Mouse (Mus musculus): ENCODE measurements at regions not wholly inside any gene's neighbourhood (a gene's known extent, or its start where the extent isn't known, plus 50 kb on each side); places are given as distances from the start of the nearest gene placed in this dataset.

DNA sequence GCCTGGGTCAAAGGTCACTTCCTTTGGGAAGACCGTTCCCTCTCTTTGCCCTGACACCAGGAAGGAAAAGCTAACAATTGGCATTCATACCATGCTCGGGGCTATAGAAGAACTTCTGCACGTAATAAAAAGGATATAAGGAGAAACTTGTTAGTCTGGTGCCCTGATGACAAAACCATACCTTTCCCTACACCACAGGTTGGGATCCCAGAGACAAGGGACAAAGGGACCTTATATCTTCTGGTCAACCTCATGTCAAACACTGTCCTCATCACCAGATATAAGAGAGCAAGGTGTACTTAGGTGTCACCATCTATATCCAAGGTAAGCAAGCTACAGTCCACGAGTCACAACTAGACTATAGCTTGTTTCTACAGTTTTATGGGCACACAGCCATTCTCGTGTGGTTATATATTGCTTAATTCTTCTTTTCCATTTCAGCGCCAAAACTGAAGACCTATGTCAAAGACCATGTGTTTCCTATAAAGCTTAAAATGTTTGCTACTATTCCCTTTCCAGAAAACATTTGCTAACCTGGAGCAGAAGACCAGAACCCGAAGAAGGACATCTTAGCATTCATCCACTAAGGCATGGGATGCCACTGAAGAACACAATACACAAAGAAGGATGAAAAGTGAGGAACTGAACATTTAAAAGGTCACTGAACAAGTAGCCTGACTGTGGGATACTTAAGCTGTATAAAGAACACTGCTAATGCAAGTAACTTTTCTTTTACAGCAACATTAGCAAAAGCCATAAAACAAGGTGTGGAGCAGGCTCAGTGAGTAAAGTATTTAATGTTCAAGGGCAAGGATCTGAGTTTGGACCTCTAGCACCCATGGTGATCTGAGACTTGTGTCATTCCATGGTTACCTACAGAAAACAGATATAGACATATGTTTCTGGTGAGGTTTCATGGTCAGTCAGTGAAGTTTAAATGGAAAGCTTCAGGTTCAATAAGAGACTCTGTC lies 437.7 kb upstream of the Cd180 start:
- Histone ChIP-seq H3K4me3 (ENCODE audit: control insufficient read depth, insufficient read depth, low read length) (no peak overlapping the region), H3K27me3 (ENCODE audit: control insufficient read depth, insufficient read depth, low read length) (no peaks in the 10 kb centered on the region), H3K36me3 (ENCODE audit: control insufficient read depth, insufficient read depth, low read length) (no peaks in the 10 kb centered on the region), H3K4me1 (replicated peaks; ENCODE audit: control insufficient read depth, insufficient read depth, low read length) (no peaks in the 10 kb centered on the region), H3K27ac (ENCODE audit: control insufficient read depth, insufficient read depth, low read length) (no peak overlapping the region)
- DNase-seq = no peak
- 96% methylated on average over 7 of the region's 7 CpGs for WGBS
- TF ChIP-seq CTCF (IDR thresholded peaks at IDR 0.05; ENCODE audit: borderline replicate concordance, control insufficient read depth, extremely low read depth, insufficient read depth, low read length, poor library complexity) (no peak), POLR2A (IDR thresholded peaks at IDR 0.05; ENCODE audit: control insufficient read depth, extremely low read depth, insufficient read depth, low read length, poor library complexity) (no peak)

DNA sequence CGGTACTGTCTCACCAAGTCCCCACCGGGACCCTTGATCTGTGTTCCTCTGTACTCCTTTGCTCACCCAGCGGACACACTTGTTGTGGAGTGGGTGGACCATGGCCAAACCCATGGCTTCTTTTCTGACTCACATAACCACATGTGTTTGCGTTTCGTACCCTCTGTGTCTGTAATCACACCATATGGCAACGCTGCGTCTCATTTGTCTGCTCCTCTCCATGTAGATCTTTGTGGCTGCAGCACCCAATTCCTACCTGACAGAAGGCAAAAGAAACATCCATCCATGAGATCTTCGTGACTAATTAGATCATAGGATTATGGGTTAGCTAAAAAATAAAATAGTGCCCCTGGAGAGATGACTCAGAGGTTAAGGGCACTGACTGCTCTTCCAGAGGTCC lies 435.2 kb upstream of the Cd180 start:
- H3K4me1 ChIP-seq (replicated peaks; ENCODE audit: control insufficient read depth, insufficient read depth, low read length) = no peaks in the 10 kb centered on the region

DNA sequence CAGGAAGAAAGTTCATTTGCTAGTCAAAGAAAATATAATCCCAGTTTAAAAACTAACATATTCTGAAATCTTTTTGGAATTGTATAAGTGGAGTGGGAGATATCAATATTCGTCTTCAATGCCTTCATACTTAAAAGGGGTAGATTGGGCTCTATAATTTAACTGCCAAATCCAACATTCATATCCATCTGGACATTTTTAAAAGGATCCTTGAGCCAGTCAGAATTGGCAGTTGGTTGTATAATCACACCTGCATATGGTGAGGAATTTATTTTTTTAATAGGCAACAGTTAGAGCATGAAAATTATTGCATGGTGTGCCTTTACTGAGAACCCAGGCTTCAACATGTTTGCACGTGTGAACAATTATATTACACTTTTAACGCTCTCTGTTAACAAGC lies 419.5 kb upstream of the Cd180 start:
- Histone ChIP-seq H3K4me1 (replicated peaks; ENCODE audit: control insufficient read depth, insufficient read depth, low read length) (no peaks in the 10 kb centered on the region), H3K27ac (ENCODE audit: control insufficient read depth, insufficient read depth, low read length) (no peak overlapping the region), H3K4me3 (ENCODE audit: control insufficient read depth, insufficient read depth, low read length) (no peak overlapping the region), H3K36me3 (ENCODE audit: control insufficient read depth, insufficient read depth, low read length) (no peaks in the 10 kb centered on the region), H3K27me3 (ENCODE audit: control insufficient read depth, insufficient read depth, low read length) (no peaks in the 10 kb centered on the region)
- WGBS = 97% methylated on average over 3 of the region's 3 CpGs
- DNase-seq = no peak
- TF ChIP-seq POLR2A (IDR thresholded peaks at IDR 0.05; ENCODE audit: control insufficient read depth, extremely low read depth, insufficient read depth, low read length, poor library complexity) = no peak
- TF ChIP-seq CTCF (IDR thresholded peaks at IDR 0.05; ENCODE audit: borderline replicate concordance, control insufficient read depth, extremely low read depth, insufficient read depth, low read length, poor library complexity) = no peak

More for the DNA sequence above, 435.2 kb upstream of the Cd180 start:
- TF ChIP-seq CTCF (IDR thresholded peaks at IDR 0.05; ENCODE audit: borderline replicate concordance, control insufficient read depth, extremely low read depth, insufficient read depth, low read length, poor library complexity) (no peak), POLR2A (IDR thresholded peaks at IDR 0.05; ENCODE audit: control insufficient read depth, extremely low read depth, insufficient read depth, low read length, poor library complexity) (no peak)
- no peaks in the 10 kb centered on the region for H3K36me3 ChIP-seq (ENCODE audit: control insufficient read depth, insufficient read depth, low read length)
- H3K27ac ChIP-seq (ENCODE audit: control insufficient read depth, insufficient read depth, low read length) = no peak overlapping the region
- WGBS = 98% methylated on average over 8 of the region's 8 CpGs
- H3K4me3 ChIP-seq (ENCODE audit: control insufficient read depth, insufficient read depth, low read length) = no peak overlapping the region
- no peaks in the 10 kb centered on the region for H3K27me3 ChIP-seq (ENCODE audit: control insufficient read depth, insufficient read depth, low read length)
- no peak for DNase-seq

DNA sequence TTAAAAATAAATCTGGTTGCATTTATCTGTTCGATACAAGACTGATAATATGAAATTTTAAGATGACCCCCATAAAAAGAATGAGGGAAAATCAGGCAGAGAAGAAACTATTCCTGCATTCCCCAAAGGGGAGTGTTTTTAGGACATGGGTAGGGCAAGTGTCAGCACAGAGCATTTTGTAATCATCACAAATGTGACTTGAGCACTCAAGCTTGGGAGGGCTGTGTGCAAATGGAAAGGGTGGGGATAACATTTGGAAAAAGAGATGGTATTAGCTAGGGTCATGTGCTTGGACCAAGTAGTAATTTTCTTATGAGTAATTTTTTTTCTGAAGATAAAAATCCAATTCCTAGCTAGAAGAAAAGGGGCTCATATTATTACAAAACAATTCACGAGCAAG lies 418.1 kb upstream of the Cd180 start:
- Histone ChIP-seq H3K4me1 (replicated peaks; ENCODE audit: control insufficient read depth, insufficient read depth, low read length) (no peaks in the 10 kb centered on the region), H3K27me3 (ENCODE audit: control insufficient read depth, insufficient read depth, low read length) (no peaks in the 10 kb centered on the region), H3K36me3 (ENCODE audit: control insufficient read depth, insufficient read depth, low read length) (no peaks in the 10 kb centered on the region), H3K27ac (ENCODE audit: control insufficient read depth, insufficient read depth, low read length) (no peak overlapping the region), H3K4me3 (ENCODE audit: control insufficient read depth, insufficient read depth, low read length) (no peak overlapping the region)
- WGBS = 98% methylated on average over 2 of the region's 2 CpGs
- TF ChIP-seq CTCF (IDR thresholded peaks at IDR 0.05; ENCODE audit: borderline replicate concordance, control insufficient read depth, extremely low read depth, insufficient read depth, low read length, poor library complexity) (no peak), POLR2A (IDR thresholded peaks at IDR 0.05; ENCODE audit: control insufficient read depth, extremely low read depth, insufficient read depth, low read length, poor library complexity) (no peak)
- DNase-seq = no peak

DNA sequence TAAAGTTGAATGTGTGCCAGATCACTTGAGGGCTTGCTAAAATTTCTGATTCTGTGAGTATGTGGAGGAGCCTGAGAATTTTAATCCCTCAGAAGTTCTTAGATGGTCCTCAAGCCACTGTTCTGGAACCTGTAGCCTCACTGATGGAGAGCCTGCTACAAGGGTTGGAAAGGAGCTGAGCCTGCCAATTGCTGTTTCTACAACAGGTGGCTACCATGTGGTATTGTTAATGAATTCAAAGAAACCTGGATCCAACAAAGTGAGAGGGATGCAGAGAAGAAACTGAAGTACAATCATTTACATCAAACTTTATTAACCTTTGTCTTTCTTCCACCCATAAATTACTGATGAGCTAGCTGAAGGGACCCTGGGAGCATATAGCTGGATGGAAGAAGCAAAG lies 416.5 kb upstream of the Cd180 start:
- no peak overlapping the region for H3K4me3 ChIP-seq (ENCODE audit: control insufficient read depth, insufficient read depth, low read length)
- no peaks in the 10 kb centered on the region for H3K27me3 ChIP-seq (ENCODE audit: control insufficient read depth, insufficient read depth, low read length)

DNA sequence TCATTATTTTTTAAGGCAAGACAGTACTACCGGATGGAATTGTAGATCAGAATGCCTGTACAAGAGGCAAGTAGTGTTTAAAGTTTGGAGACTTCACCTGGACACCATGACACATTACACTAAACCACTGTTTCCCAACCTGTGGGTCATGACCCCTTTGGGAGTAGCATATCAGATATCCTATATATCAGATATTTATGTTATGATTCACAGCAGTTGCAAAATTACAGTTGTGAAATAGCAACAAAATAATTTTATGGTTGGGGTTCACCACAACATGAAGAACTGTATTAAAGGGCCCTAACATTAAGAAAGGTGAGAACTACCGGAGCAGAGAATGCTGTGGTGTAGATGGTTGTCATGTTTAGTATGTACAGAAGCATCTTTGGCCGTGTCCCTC lies 413.2 kb upstream of the Cd180 start:
- 98% methylated on average over 3 of the region's 3 CpGs for WGBS
- no peak overlapping the region for H3K27ac ChIP-seq (ENCODE audit: control insufficient read depth, insufficient read depth, low read length)
- H3K4me3 ChIP-seq (ENCODE audit: control insufficient read depth, insufficient read depth, low read length) = no peak overlapping the region
- no peaks in the 10 kb centered on the region for H3K27me3 ChIP-seq (ENCODE audit: control insufficient read depth, insufficient read depth, low read length)
- no peaks in the 10 kb centered on the region for H3K36me3 ChIP-seq (ENCODE audit: control insufficient read depth, insufficient read depth, low read length)
- TF ChIP-seq CTCF (IDR thresholded peaks at IDR 0.05; ENCODE audit: borderline replicate concordance, control insufficient read depth, extremely low read depth, insufficient read depth, low read length, poor library complexity) (no peak), POLR2A (IDR thresholded peaks at IDR 0.05; ENCODE audit: control insufficient read depth, extremely low read depth, insufficient read depth, low read length, poor library complexity) (no peak)
- no peaks in the 10 kb centered on the region for H3K4me1 ChIP-seq (replicated peaks; ENCODE audit: control insufficient read depth, insufficient read depth, low read length)
- DNase-seq = no peak

More for the DNA sequence above, 416.5 kb upstream of the Cd180 start:
- no peak for DNase-seq
- Histone ChIP-seq H3K4me1 (replicated peaks; ENCODE audit: control insufficient read depth, insufficient read depth, low read length) (no peaks in the 10 kb centered on the region), H3K36me3 (ENCODE audit: control insufficient read depth, insufficient read depth, low read length) (no peaks in the 10 kb centered on the region), H3K27ac (ENCODE audit: control insufficient read depth, insufficient read depth, low read length) (no peak overlapping the region)
- TF ChIP-seq CTCF (IDR thresholded peaks at IDR 0.05; ENCODE audit: borderline replicate concordance, control insufficient read depth, extremely low read depth, insufficient read depth, low read length, poor library complexity) (no peak), POLR2A (IDR thresholded peaks at IDR 0.05; ENCODE audit: control insufficient read depth, extremely low read depth, insufficient read depth, low read length, poor library complexity) (no peak)
